Mouse (Mus musculus) hematopoietic stem cell, adult 5-6 weeks (primary cell): ENCODE measurements around the gene Meis1. TPM values are rescaled to one million over a fixed set of nuclear protein-coding genes. Genes with fewer than 3 reads are reported as not detected.

Source experiments
- ATAC-seq, 2 experiments: fragments of 125-278 bp in 1 of 2; replicated peaks in 1 of 2; 2 replicates each; pipeline ENCODE4 v1.8.0; 2016 to 2017; ENCODE audit warnings: inconsistent platforms in 2 of 2, mild to moderate bottlenecking in 2 of 2, moderate number of reproducible peaks in 2 of 2, low read depth in 1 of 2, moderate TSS enrichment in 1 of 2; ENCODE audit not compliant: low FRiP score in 2 of 2, poor library complexity in 2 of 2, severe bottlenecking in 2 of 2, insufficient read depth in 1 of 2, low TSS enrichment in 1 of 2
- total RNA-seq: library from RNA; stranded (forward); fragments of 172-1452, 232-1000 nt; gene quantifications from 2 replicates; pipeline ENCODE4 v1.2.3, GENCODE M21; 2017

Gene Meis1
- total RNA-seq, 1 experiment from 2014 or later: 253 TPM

DNA sequence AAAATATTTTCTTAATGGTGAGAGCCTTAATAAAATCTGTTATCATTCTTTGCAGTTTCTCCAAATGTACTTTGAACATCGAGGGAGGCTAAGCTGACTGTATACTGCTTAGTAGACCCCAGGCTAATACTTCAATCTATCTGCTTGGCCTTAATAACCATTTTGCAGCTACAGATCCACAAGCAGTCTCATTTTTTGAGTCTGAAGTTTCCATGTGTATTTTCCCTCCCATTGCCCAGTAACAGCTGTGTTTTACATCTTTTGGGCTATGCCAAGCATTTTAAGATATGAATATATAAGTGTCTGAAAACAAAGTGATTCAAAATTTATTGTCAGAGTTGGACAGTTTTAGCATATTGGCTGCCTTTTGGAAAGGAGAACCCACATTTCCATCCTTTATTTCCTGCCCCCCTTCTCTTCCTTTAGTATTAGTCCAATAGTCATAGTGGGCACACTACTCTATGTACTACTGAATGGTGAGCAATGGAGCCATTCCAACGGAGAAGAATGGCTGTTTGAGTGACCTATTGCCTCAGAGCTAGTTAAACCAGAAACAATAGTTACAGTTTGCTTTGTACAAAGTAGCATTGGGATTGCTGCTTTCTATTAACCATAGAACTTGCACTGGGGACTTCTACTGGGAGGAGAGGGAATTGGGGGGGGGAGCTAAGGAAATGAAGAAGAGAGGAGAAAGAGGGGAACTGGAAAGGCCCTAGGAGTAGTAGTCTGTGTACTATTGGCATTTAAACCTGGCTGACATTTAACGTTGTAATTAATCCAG is 12.7 kb downstream of the Meis1 start:
- ATAC-seq: no peak

DNA sequence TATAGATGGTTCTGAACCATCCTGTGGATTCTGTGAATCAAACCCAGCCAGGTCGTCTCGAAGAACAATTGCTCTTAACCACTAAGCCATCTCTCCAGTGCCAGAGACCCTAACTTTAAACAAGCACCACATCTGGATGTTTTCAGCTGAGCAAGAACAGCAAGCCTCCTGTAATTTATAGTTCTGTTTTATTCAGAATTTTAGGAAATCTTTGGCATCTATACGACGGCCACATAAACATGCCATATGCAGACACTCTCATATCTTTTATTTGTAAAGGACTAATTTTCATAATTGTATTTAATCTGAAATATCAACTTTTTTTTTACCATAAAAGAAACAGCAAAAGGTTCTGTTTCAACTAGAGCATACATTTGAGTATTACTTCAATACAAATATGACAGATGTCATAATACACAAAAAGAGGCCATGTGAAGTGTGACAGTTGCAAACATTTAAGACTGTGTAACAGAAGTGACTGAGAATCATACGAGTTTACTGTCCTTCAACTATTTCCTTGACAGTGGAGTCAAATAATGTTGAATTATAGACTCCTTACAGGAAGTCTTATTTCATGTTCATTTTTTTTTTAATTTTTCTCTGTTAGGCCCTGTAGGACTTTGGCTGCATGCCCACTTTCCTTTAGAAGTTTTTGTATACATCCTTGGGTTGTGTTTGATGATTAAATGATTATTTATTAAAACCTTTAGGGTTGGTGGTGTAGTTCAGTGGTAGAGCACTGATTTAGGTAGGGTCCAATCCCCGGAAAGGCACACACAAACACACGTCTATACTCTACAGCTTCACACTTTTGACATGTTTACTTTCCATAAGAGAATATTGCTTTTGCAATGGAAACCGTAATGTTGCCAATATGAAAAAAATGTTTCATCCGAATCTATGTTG is 13.5 kb downstream of the Meis1 start:
- no peak for ATAC-seq

DNA sequence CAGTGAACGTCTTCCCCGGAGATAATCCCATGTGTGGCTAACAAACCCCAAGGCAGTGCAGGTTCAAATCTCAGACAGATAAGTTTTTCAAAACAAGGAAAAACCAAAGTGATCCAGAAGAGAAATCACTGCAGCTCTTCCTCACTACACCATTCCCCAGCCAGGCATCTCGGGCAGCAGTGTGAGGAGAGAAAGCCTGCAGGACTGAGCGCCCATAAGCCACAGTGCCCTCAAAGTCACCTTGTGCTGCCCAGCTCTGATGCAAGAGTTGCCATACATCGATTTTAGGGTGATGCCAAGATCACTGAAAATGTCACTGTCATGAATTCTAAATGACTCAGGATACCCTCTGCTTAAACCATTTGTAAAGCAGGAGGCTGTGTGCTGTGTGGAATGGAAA is 15.7 kb downstream of the Meis1 start:
- no peak for ATAC-seq

DNA sequence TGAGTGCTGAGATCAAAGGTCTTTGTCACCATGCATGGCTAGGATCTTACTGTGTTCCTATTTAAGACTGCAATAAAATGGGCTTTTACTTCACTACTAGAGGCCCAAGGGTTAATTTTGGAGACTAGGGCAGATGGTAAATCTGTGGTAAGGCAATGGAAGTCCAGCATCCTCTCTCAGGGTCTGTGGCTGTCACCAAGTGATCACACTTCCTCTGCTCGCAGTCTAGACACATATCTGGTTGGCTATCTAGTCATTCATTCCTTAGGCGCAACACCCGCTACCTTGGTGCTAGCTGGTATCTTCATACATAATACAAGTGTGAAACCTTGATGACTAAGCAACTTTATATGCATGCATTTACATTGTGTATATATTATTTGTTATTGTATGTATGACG is 22.0 kb downstream of the Meis1 start:
- ATAC-seq: peak; percentile 52 to 62; a peak in 2 of 4 replicates

DNA sequence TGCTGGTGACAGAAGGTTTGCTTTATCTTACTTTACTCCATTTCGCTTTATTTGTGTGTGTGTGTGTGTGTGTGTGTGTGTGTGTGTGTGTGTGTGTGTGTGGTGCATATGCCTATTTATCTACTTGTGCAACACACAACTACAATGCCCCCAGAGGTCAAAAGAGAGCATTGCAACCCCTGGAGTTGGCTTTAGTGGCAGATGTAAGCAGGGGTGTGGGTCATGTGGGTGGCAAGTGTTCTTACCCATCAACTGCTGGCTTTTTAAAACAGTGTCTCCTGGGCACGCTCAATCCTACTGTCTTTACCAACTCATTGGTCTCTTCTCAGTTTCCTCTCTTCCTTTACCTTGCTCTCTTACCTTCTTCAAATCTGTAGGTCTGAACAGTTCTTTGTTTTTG is 22.5 kb downstream of the Meis1 start:
- no peak for ATAC-seq

DNA sequence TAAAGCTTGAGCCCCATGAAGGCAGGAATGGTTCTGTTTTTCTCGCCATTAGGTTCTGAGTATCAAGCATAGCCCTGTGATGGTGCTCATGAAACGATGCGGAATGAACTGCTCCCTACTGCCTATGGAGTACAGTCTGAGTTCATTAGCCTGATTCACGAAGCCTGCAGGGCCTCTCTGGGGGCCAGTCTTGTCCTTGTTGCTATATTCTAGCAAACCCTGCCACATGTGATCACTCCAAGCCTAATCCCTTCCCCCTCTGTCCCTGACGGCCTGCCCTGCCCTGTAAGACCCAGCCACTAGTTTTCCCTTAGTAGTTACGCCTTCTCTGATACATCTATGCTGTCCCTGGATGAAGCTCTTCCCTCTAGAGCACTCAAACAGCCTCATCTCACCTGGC is 26.0 kb downstream of the Meis1 start:
- ATAC-seq: no peak

DNA sequence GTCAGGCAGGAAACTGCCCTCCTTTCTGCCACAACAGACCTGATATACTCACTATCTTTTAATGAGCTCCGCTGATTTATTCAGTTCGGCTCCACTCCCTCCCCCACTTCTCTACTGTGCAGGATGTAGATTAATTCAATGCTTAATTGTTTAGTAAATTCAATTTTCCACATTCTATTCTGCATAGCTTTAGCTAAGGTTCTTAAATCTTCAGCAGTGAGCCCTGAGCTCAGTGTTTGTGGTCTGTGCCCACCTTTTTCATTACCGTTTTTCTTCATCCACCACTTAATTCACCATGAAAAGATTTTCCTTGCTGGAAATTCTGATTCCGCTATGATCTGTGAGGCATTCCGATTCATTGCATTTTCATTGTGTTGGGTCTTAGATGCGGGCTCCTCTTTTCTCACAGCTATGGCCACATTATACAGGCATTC is 28.5 kb downstream of the Meis1 start:
- ATAC-seq: no peak

DNA sequence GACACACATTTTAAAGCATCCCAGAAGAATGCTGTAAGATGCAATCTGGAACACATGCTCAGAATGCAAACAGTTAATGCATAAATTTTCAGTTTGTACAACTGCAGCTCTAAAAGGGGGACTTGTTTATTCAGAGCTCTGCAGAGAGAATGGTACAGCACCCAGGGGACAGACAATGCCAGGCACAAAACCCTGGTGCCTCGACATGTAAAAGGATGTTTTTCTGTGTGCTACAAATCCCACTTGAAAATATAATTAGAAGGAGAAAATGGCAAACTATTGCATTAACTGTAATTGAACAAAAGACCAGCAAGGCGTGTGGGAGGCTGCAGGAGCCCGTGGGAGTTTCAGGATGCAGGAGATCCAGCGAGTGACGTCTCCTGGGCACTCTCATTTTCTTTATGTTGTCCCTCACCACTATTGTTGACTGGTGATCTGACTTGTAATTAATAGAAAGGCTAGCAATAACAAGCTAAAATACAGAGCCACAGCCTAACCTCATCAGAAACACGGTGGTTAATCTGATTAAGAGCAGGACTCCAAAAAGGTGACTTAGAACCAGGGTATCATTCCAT is 29.0 kb downstream of the Meis1 start:
- ATAC-seq: no peak

DNA sequence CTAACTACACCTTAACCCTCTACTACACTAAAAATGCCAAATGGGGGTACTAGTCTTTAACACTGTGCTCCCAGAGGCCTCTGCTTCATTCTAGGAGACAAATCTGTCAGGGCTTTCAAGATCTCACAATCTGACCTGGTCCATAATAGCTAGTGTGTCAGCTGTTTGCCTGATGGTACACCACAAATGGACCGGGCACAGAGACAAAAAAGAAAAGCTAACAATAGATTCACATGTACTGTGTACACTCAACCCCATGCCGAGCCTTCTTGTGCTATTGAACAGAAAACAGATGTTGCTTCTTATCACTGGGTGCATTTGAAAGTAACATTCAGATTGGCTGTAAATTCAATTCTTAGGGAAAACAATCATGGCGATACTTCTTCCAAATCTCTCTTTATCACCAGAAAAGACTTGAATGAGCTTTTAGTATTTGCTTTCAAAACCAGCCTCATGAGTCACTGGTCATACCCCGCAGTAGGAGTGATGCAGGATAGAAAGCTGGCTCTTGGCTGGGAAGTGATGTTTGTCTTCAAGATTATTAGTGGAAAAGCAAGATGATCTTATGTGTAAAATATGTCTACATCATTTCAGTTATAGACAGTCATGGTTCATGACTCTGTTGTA is 30.0 kb downstream of the Meis1 start:
- no peak for ATAC-seq

DNA sequence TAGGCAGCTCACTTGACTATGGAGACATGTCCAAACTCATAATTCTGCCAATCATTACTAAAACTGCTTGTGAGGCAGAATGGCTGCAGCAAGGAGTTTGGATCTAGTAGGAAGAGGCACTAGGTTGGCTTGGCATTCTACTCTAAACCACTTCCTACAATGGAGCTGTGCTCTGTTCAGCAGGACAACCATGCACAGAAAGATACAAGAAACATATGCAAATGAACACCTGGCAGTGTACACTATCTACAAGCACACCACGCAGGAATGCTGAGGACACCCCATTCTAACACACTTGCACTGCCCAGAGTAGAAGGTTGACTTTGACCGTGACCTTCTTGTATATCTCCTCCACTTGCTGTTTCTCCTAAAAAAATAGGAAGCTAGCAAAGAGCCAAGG is 35.0 kb downstream of the Meis1 start:
- peak; percentile 14 to 66; a peak in 1 of 4 replicates for ATAC-seq

DNA sequence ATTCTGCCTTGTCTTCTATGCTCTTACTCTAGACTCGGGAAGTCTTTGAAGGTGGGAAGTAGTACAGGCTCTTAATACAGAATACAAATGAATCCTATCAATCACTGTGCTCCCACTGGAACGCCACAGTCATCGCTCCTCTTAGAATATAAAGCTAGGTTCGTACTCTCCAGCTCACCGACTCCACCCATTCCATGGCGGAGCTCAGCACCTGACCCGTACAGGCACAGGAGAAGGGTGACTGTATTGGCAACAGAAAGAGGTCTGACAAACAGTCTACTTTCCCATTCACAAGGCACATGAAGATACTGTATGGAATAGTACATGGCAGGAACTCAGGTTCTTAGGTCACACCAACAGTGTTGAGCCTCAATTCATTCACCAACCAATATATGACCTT is 35.5 kb downstream of the Meis1 start:
- ATAC-seq: no peak

DNA sequence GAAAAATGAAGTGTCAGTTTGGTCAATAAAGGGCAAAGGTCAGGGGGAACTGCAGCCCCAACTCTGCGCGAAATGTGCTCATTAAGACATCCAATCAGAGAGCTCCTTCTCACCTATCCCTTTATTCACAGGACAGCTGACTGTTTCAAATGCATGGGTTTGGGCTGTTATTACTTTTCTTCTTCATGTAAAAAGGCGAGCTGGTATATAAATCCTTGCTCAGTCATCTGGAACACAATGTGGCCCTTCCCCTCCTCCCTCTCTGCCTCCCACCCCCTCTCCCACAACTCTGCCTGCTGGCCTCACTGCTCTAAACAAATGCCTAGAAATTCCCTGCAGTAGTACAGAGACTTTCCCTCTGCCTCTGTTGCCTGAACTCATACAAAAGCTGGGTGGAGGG is 36.5 kb downstream of the Meis1 start:
- ATAC-seq: no peak

DNA sequence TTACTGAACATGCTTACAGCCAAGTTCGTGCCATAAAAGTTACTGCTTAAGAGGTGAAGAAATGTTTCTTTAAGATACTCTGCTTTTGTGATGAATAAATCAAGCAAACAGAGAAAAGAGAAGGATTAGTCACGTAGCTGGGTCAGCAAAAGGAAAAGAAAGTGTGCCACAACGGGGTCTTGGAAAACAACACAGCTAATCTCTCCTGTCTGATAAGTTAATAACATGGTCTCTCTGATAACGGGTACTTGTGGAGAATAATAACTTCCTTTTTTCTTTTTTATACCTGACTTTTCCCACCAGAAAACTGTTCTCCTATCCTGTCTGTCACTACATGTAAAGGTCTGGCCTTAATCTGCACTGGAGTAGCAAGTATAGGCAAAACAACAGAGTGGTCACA is 37.4 kb downstream of the Meis1 start:
- no peak for ATAC-seq

DNA sequence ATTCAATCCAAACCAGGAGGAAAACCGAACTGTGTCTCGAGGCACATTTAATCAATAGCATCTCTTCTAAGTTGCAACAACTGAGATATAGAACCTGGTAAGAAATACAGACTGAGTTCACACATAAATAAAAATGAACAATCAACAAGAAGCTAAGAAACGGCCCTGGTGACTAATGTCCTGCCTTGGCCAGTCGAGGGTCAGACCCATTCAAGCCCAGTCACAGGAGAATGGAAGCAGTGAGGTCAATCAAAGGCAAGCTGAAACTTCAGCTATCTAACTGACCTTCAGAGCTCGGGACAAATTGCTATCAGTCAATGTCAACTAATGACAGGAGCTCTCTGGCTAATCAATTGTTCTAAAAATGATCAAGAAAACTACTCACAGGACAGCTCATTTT is 38.2 kb downstream of the Meis1 start:
- ATAC-seq: no peak

DNA sequence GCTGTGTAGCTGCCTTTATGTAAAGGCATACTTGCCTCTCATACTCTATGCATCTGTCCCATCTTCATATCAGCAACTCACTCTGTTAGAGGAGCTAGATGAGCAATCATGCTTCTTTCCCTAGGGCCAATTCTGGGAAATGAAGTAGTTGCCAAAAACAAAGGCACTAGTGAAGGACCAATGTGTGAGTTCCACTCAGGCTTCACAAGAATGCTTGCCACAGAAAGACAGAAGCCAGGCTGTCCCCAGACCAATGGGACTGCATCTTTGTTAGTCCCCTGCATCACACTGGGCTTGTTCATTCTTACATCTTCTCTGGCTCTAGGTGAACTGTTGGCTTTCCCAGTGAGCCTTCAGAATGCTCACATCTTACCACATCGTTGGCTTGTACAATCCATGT is 43.7 kb downstream of the Meis1 start:
- ATAC-seq: no peak

DNA sequence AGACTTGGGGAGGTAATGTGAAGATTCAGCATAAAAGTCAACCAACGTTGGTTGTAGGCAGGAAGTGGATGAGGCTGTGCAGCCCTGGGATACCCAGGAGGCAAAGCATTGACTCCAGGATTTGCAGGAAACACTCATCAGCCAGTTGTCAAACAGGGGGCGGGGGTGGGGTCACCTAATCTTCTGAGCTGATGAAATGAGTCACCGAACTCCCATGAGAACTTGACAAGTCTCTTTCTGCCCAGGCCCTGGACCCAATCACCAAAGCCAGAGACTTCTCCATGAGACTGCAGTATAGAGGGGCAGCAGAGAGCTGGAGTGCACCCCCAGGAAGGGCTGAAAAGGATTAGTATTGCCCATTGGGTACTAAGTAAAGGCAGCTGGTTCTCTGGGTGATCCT is 45.0 kb downstream of the Meis1 start:
- no peak for ATAC-seq

DNA sequence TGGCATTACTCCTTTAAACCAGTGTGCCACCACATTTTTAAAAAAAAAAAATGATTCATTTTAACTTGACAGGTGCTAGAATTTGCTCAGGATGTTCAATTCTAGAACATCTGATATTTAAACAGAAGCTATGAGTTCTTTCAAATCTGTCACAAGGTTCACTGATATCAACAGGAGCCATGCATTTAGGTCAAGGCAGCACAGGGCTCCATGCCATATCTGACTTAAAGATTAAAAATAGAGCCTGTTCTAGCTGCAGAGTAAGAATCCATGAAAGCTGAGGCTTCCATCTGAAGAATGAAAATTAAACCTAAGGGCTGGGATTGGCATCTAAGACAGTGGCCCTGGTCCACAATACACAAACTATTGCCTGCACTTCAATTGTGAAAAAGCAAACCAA is 45.8 kb downstream of the Meis1 start:
- ATAC-seq: no peak

DNA sequence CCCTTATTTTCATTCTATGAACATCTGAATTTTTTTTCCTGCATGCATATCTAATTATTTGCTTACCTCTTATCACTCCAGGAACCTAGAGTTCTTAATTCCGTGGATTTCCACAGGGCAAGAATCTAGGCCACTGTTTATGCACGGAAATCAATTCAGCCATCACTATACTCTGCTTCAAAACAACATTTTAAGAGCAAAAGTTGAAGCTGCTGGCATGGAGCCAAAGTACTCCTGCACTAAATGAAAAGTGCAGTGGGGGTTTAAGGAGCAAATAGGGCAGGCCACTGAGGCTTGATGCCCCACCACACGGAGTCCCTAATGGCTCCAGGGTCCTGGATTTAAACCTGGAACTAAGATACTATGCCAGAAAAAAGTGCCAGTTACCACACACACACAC is 47.2 kb downstream of the Meis1 start:
- ATAC-seq: no peak
